Mouse (Mus musculus) adrenal gland (tissue): ENCODE results near the gene Ifi205.

Experiments used
- intact Hi-C: fragments of 180-260 bp; cut with DNase I; formaldehyde crosslinking; loops from one replicate; pipeline ENCODE4 v1.15.1; 2025

The Ifi205 gene

DNA sequence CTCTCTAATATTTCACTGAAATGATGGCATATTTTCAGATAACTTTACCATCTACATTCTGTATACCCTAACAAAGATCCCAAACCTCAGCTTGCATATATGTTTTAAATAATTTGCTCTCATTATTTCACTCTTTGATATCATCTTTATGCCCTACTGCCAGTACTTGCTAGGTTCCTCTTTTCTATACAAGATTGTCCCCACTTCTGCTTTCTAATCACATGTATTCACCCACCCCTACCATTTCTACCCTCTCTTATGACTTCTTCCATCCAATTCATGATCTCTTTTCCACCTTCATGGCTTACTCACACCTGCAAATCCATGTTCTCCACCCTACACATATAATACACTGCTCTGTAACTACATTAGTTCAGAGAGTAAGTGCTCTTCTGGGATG lies 54.0 kb downstream of the Ifi205 start:
- intact Hi-C loops = no loop called here

DNA sequence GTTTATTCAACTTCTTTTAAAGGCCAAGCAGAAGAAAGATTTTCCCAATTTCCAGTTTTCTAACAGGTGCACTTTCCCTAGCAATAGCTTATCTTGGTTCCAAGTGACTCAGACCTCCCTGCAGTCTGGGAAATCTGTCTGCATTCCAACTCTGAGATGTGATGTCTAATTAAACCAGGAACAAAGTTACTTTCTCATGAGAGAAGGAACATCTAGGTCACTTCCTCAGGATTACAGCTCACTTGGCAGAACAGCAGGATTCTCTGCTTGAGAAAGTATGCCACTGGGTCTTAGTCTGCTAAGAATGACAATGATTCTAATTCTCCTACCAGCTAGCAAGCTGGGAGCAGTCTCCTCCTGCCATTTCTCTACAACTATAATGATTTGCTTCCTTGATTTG lies 58.5 kb downstream of the Ifi205 start:
- intact Hi-C loops = no loop called here
